Mouse (Mus musculus) heart, embryonic 16.5 days (tissue): ENCODE measurements at regions not wholly inside any gene's neighbourhood (a gene's known extent, or its start where the extent isn't known, plus 50 kb on each side); places are given as distances from the start of the nearest gene placed in this dataset.

ENCODE experiments used
- ATAC-seq: fragments of 200-750 bp; cut with Nextera tagmentation; replicated peaks from 2 replicates; pipeline ENCODE4 v1.8.0; 2017; ENCODE audit warnings: moderate number of reproducible peaks; ENCODE audit not compliant: insufficient read depth, low FRiP score; ENCODE audit errors: extremely low read depth
- H3K27ac ChIP-seq: fragments of 300-500 bp; sonication (generic); 2 replicates; pipeline ENCODE4 v1.5.1; 2014; ENCODE audit warnings: mild to moderate bottlenecking, low read length, control low read depth, moderate library complexity
- H3K27me3 ChIP-seq: fragments of 300-500 bp; sonication (generic); 2 replicates; pipeline ENCODE4 v1.6.1; 2014; ENCODE audit warnings: low read length, mixed read lengths; ENCODE audit not compliant: control insufficient read depth, insufficient read depth
- H3K36me3 ChIP-seq: fragments of 300-500 bp; sonication (generic); 2 replicates; pipeline ENCODE4 v1.6.1; 2014; ENCODE audit not compliant: control insufficient read depth, insufficient read depth
- H3K4me1 ChIP-seq: fragments of 300-500 bp; sonication (generic); 2 replicates; pipeline ENCODE4 v1.6.1; 2014; ENCODE audit warnings: low read length, mixed read lengths; ENCODE audit not compliant: control insufficient read depth, insufficient read depth
- H3K4me2 ChIP-seq: fragments of 300-500 bp; sonication (generic); 2 replicates; pipeline ENCODE4 v1.6.1; 2014; ENCODE audit warnings: low read depth, mild to moderate bottlenecking, control low read depth, low read length
- H3K4me3 ChIP-seq: fragments of 300-500 bp; sonication (generic); 2 replicates; pipeline ENCODE4 v1.5.1; 2014; ENCODE audit warnings: mild to moderate bottlenecking, control low read depth, low read length
- H3K9ac ChIP-seq: fragments of 300-500 bp; sonication (generic); 2 replicates; pipeline ENCODE4 v1.6.1; 2014; ENCODE audit warnings: low read length, control low read depth
- H3K9me3 ChIP-seq: fragments of 300-500 bp; sonication (generic); replicated peaks from 2 replicates; pipeline ENCODE4 v1.6.1; 2016; ENCODE audit warnings: low read length; ENCODE audit not compliant: control insufficient read depth
- WGBS: fragments of 180-500 bp; shearing (Covaris S2); extraction: QIAGEN DNeasy Blood & Tissue Kit; methylation state at CpG from one replicate; pipeline ENCODE4 v1.1.7; 2014; 5-methylcytosine and 5-hydroxymethylcytosine counted together

DNA sequence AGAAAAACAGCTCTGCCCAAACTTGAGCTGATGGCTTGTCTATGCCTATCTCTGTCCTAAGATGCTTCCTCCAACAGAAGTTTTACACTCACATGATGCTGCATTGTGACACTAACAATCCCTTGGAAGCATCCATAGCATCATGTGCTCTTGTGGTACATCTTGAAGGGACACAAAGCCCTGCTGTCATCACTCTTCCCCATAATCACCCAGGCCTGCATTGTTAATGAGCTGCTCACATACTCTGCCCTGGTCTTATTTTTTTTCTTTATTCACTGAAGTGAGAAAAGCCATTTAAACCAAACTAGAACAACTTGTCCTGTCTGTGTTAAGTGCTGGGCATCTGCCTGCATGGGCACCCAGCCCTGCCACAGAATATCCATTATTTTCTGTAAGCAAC is 683.3 kb downstream of the Tns3 start:
- Histone ChIP-seq H3K9me3 (0 out of 2 replicates have a peak, but pooled peaks cover 2% of the 10 kb centered on the region), H3K27me3 (no peaks in the 10 kb centered on the region), H3K4me1 (no peaks in the 10 kb centered on the region), H3K9ac (no peak overlapping the region), H3K27ac (no peak overlapping the region), H3K36me3 (no peaks in the 10 kb centered on the region), H3K4me2 (no peak overlapping the region), H3K4me3 (no peak overlapping the region)
- ATAC-seq: no peak

GRCm38 (mm10) chr11:7975845-7976244 is 688.5 kb downstream of the Tns3 start:
- 67% methylated on average over 9 of the region's 9 CpGs for WGBS
- no peak overlapping the region for H3K4me2 ChIP-seq
- no peaks in the 10 kb centered on the region for H3K27me3 ChIP-seq
- no peak overlapping the region for H3K4me3 ChIP-seq
- no peak overlapping the region for H3K9ac ChIP-seq
- H3K27ac ChIP-seq: no peak overlapping the region
- H3K4me1 ChIP-seq: no peaks in the 10 kb centered on the region
- no peak for ATAC-seq
- no peaks in the 10 kb centered on the region for H3K9me3 ChIP-seq
- H3K36me3 ChIP-seq: no peaks in the 10 kb centered on the region

DNA sequence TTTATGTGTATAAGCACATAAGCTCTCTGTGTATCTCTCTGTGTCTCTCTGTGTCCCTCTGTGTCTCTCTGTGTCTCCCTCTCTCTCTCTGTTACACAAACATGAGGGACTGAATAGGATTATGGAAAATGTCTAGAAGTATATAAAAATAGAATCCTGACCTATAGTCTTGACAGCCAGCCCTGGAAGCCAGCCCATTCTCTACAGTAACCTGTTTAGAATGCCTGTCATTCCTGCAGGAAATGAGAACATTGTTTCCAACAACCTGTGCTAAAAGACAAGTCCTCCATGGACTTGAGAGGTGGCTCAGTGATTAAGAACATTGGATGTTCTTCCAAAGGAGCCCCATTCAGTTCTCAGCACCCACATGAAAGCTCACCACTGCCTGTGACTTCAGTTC is 714.4 kb downstream of the Tns3 start:
- Histone ChIP-seq H3K27ac (no peak overlapping the region), H3K4me1 (peaks cover 4% of the 10 kb centered on the region; the same call in 1 of the 2 replicates), H3K9me3 (no peaks in the 10 kb centered on the region), H3K4me2 (no peak overlapping the region), H3K4me3 (no peak overlapping the region), H3K36me3 (no peaks in the 10 kb centered on the region), H3K27me3 (no peaks in the 10 kb centered on the region), H3K9ac (no peak overlapping the region)
- ATAC-seq: no peak

DNA sequence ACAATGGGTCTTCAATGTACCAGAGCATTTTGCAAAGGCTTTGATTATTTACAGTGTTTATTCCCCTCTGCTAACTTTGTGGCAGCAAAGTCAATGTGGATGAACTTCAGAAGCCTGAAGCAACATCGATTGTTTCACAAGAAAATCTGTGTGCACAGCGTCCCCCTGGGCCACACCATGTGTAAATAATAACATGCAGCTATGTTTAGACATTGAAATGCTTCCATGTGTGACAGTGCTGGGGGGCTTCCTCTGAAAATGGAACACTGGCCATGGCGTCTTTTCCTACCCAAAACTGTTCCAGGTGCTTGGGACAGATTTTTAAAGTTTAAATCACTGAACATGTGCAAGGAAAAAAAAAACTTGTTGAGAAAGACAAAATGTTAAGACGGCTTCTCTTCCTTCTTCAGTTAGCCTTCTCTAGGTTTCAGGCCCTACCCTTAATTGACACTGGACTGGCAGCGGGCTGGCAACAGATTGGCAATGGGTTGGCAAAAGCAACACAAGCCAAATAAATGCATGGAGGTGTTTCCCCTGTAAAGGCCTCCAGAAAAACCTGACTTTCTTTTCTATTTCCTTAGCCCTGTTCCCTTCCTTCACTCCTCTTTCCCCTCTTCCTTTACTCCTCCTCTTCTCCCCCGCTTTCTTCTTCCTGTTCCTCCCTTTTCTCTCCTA is 715.0 kb downstream of the Tns3 start:
- H3K4me1 ChIP-seq: peaks cover 4% of the 10 kb centered on the region; the same call in 1 of the 2 replicates
- no peaks in the 10 kb centered on the region for H3K9me3 ChIP-seq
- no peak for ATAC-seq
- H3K4me2 ChIP-seq: no peak overlapping the region
- no peaks in the 10 kb centered on the region for H3K27me3 ChIP-seq
- H3K4me3 ChIP-seq: no peak overlapping the region
- H3K9ac ChIP-seq: no peak overlapping the region
- no peaks in the 10 kb centered on the region for H3K36me3 ChIP-seq
- H3K27ac ChIP-seq: no peak overlapping the region
- WGBS: 79% methylated on average over 6 of the region's 6 CpGs

- H3K4me1 ChIP-seq: peaks cover 4% of the 10 kb centered on the region; the same call in 1 of the 2 replicates
- H3K36me3 ChIP-seq: no peaks in the 10 kb centered on the region
- no peak overlapping the region for H3K27ac ChIP-seq
- WGBS: 58% methylated on average over 5 of the region's 5 CpGs
- H3K9ac ChIP-seq: no peak overlapping the region
- no peak overlapping the region for H3K4me2 ChIP-seq
- no peaks in the 10 kb centered on the region for H3K27me3 ChIP-seq
- H3K4me3 ChIP-seq: no peak overlapping the region
- no peaks in the 10 kb centered on the region for H3K9me3 ChIP-seq
- no peak for ATAC-seq
Measured at GRCm38 (mm10) chr11:7944956-7945515, 719.3 kb downstream of the Tns3 start.

- Histone ChIP-seq H3K4me1 (no peaks in the 10 kb centered on the region), H3K36me3 (no peaks in the 10 kb centered on the region), H3K9ac (no peak overlapping the region), H3K4me2 (no peak overlapping the region), H3K9me3 (no peaks in the 10 kb centered on the region), H3K27me3 (no peaks in the 10 kb centered on the region), H3K4me3 (no peak overlapping the region), H3K27ac (no peak overlapping the region)
- no peak for ATAC-seq
- WGBS: 74% methylated on average over 4 of the region's 4 CpGs
Measured at GRCm38 (mm10) chr11:7944373-7944772, 720.0 kb downstream of the Tns3 start.

- WGBS: 67% methylated on average over 3 of the region's 3 CpGs
- Histone ChIP-seq H3K36me3 (no peaks in the 10 kb centered on the region), H3K27ac (no peak overlapping the region), H3K4me2 (no peak overlapping the region), H3K4me1 (no peaks in the 10 kb centered on the region), H3K9ac (no peak overlapping the region), H3K9me3 (no peaks in the 10 kb centered on the region), H3K27me3 (no peaks in the 10 kb centered on the region), H3K4me3 (no peak overlapping the region)
- no peak for ATAC-seq
Measured at GRCm38 (mm10) chr11:7933611-7934010, 719.9 kb upstream of the Igfbp3 start.

DNA sequence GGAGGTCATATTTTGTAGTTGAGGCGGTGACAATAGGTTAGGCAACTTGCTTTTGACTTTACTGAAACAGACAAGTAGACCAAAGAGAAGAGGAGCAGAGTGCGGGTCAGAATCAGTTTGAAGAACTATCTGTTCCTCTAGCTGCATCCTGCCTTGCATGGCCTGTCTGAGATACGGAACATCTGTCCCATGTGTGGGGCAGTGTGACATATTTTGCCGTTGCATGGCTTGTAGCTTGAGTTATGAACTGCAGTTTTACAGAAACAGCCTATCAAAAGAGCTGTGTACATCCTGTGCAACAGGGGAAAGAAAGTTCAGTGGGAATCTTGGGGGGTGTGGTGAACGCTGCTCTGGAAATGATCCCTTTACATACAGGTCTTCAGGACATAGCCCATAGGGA is 718.9 kb upstream of the Igfbp3 start:
- H3K9ac ChIP-seq: no peak overlapping the region
- no peak overlapping the region for H3K27ac ChIP-seq
- H3K4me1 ChIP-seq: no peaks in the 10 kb centered on the region
- H3K27me3 ChIP-seq: no peaks in the 10 kb centered on the region
- no peaks in the 10 kb centered on the region for H3K36me3 ChIP-seq
- no peak overlapping the region for H3K4me3 ChIP-seq
- H3K4me2 ChIP-seq: no peak overlapping the region
- H3K9me3 ChIP-seq: peaks cover 2% of the 10 kb centered on the region
- 84% methylated on average over 5 of the region's 5 CpGs for WGBS
- ATAC-seq: no peak

DNA sequence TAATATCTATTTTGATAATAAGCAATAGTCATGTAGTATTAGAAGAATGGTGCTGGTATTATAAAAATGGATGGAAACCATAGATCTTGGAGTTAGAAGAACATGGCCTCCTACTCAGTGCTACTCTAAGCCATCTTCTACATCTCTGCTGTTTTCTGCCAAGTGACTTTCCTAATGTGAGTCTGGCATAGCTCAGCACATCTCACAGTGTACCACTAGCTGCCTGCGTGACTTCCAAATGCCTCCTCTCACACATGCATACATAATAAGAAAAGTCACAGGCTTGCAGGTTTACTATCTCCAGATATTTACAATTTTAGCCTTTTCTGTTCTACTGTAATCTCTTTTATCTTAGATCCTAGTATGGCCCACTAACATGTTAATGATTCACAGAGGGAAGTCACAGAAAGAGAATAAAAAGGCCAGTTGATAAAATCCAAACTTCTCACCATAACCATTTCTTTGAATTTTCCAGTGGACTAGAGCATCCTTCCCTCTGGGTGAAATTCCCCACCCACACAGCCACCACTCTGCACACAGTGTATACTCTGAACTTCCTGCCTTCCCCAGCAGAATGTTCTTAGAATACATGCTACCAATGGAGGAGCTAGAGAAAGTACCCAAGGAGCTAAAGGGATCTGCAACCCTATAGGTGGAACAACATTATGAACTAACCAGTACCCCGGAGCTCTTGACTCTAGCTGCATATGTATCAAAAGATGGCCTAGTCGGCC is 717.5 kb upstream of the Igfbp3 start:
- WGBS: 84% methylated on average over 2 of the region's 3 CpGs
- Histone ChIP-seq H3K4me3 (no peak overlapping the region), H3K36me3 (no peaks in the 10 kb centered on the region), H3K9ac (no peak overlapping the region), H3K9me3 (peaks cover 4% of the 10 kb centered on the region), H3K4me1 (no peaks in the 10 kb centered on the region), H3K27me3 (no peaks in the 10 kb centered on the region), H3K4me2 (no peak overlapping the region), H3K27ac (no peak overlapping the region)
- no peak for ATAC-seq
